Mouse (Mus musculus) cortical plate, adult 2 months (tissue): Measurements from ENCODE around the gene Zfp37. TPM values are rescaled to one million over a fixed set of nuclear protein-coding genes. Genes with fewer than 3 reads are reported as not detected.
"Not testable (repeated sequence)": the region's sequence is repeated elsewhere in the genome, so short reads cannot be mapped to it uniquely, and the experiment has no call there.

ENCODE experiments used
- H3K27ac ChIP-seq: fragments of 200-500 bp; 2 replicates; pipeline ENCODE4 v1.5.1; 2012; ENCODE audit warnings: low read length, control low read depth, inconsistent platforms; ENCODE audit not compliant: insufficient read depth
- H3K4me1 ChIP-seq: fragments of 200-500 bp; 2 replicates; pipeline ENCODE4 v1.6.1; 2011; ENCODE audit warnings: low read length; ENCODE audit not compliant: control insufficient read depth, insufficient read depth
- H3K4me3 ChIP-seq: fragments of 200-500 bp; 2 replicates; pipeline ENCODE4 v1.5.1; 2011; ENCODE audit warnings: mild to moderate bottlenecking, low read length, control low read depth; ENCODE audit not compliant: insufficient read depth
- CTCF ChIP-seq: fragments of 200-500 bp; IDR thresholded peaks from 2 replicates; pipeline ENCODE4 v1.5.1; 2011; ENCODE audit warnings: mild to moderate bottlenecking, control low read depth, low read length; ENCODE audit not compliant: insufficient read depth; ENCODE audit errors: extremely low read depth
- POLR2A ChIP-seq: fragments of 200-500 bp; IDR thresholded peaks from 2 replicates; pipeline ENCODE4 v1.6.1; 2011; ENCODE audit warnings: mild to moderate bottlenecking, low read length, control low read depth; ENCODE audit not compliant: insufficient read depth; ENCODE audit errors: extremely low read depth
- polyA plus RNA-seq: library from polyadenylated mRNA; depleted of rRNA; stranded (reverse); fragments of >200 nt; gene quantifications from 2 replicates; pipeline ENCODE4 v1.2.3, GENCODE M21; 2012; rRNA removed

Gene Zfp37
- polyA plus RNA-seq: 10.1 and 11.2 TPM in 2 replicates

DNA sequence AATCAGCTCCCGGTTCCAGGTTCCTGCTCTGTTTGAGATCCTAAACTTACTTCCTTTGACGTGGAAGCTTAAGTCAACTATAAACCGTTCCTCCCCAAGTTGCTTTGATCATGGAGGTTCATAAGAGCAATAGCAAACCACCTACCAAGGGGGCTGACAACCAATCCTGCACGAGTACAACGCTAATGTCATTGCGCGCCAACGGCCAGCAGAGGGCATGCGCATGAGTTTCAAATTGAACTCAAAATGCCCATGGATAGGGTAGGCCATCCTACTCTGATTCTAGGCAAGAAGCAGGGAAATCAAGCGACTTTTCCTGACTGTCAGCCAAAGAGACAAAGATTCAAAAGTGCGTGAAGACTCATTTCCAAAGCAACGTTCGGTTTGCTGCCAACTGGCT, at the start of gene Zfp37:
Gene Zfp37 (minus strand): TSS at position 279 of the 400 bp plus-strand sequence.
- TF ChIP-seq POLR2A: no peak
- TF ChIP-seq CTCF: no peak
- Histone ChIP-seq H3K4me1 (no peaks in the 10 kb centered on the region), H3K27ac (no peak within 1 kb of the TSS; the same call in 1 of the 2 replicates), H3K4me3 (no peak within 1 kb of the TSS)

DNA sequence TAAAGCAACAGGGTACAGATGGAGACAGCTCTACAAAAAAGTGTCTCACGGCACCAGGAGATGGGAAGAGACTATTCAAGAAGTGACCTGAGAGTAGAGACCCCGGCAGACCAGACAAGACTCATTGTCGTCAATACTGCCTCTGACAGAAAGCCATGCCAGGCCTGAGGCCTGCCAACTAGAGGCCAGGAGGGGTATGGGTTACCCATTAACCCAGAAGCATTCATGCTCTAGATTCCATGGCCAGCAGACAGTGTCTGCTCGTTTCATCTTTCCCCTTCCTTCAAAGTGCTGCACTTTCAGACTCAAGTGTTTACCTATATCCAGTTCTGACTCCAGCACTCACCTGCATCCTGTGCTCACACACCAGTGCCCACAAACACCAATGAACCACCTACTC, 47.2 kb upstream of the Zfp37 start:
- no peak for TF ChIP-seq POLR2A
- TF ChIP-seq CTCF: no peak

DNA sequence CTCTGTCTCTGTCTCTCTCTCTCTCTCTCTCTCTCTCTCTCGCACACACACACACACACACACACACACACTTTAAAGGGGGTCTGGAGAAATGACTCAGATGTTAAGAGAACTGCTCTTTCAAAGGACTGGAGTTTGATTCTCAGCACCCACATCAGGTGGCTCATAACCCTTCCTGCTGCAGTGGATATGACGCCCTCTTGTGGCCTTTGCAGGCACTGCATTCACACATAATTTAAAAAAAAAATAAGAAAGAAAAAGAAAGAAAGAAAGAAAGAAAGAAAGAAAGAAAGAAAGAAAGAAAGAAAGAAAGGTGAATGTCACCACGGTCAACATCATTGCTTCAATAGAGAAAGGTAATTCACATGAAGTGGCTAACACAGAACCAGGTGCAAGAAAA, 46.4 kb upstream of the Zfp37 start:
- Histone ChIP-seq H3K4me1 (no peaks in the 10 kb centered on the region), H3K4me3 (no peak overlapping the region), H3K27ac (no peak overlapping the region)
- TF ChIP-seq POLR2A: no peak

More for the DNA sequence above, 47.2 kb upstream of the Zfp37 start:
- no peak overlapping the region for H3K4me3 ChIP-seq
- H3K27ac ChIP-seq: no peak overlapping the region
- no peaks in the 10 kb centered on the region for H3K4me1 ChIP-seq

DNA sequence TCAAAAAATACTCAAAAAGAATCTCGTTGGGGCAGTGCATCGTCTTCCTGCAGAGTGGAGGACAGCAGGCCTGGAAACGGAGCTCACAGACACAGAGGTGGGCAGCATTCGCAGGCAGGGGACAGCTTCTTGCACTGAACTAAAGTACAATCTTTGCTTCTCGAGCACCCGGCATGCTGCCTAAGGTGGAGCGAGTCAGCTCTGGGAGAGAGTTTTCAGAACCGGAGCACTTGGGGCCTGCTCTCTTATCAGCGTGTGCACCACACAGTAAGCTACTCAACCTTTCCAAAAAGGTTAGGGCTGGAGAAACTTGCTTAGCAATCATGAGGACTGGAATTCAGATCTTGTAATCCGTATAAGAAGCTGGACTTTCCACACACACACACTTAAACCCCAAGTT, 45.8 kb upstream of the Zfp37 start:
- no peaks in the 10 kb centered on the region for H3K4me1 ChIP-seq
- no peak overlapping the region for H3K4me3 ChIP-seq
- H3K27ac ChIP-seq: no peak overlapping the region
- no peak for TF ChIP-seq POLR2A
- no peak for TF ChIP-seq CTCF

DNA sequence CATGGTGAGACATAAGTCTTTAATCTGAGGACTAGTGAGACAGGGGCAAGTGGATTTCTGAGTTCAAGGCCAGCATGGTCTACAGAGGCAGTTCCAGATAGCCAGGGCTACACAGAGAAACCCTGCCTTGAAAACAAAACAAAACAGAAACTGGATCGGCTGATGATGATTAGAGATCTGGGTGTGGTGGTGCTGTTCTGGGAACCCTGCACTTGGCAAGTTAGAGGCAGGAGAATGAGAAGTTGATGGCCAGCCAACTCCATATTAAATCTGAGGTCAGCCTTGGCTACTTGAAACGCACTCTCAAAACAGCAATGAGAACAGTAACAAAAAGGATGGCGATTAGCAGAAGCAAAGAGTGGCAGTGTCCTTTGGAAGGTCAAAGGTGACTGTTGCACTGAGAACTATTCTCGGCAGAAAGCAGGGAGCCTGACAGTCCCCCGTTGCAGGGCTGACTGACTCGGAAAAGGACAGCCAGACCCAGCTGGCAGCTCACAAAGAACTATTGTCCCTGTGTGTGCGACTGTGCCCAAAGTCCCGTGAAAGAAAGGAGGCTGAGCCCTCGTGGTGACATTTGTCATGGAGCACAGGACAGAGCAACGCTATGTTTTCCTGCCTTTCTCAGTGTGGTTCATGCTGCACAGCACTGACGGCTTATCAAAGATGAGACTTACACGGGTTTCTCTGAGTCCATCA, 44.1 kb upstream of the Zfp37 start:
- H3K4me3 ChIP-seq: no peak overlapping the region
- no peaks in the 10 kb centered on the region for H3K4me1 ChIP-seq
- TF ChIP-seq POLR2A (no peak), CTCF (no peak)
- H3K27ac ChIP-seq: 0 out of 2 replicates have a peak overlapping the region, but pooled peaks have one; percentile 30

DNA sequence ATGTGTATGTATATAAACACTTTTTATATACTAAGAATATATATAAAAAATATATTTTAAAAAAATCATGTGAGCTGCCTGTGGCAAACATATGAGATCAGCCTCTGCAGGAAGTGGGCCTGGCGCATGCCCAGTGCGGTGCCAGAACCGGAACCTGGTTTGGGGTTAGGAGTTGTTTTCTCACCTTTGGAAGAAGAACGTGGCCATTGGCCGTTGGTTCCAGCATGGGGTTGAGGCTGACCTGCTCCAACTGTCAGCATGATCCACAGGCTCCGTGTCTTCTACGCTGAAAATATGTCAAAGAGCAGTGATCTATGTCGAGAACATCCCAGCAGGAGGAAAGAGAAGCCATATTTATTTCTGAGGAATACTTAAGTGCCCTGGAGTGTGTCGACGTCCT, 43.1 kb upstream of the Zfp37 start:
- Histone ChIP-seq H3K4me3 (no peak overlapping the region), H3K27ac (no peak overlapping the region), H3K4me1 (no peaks in the 10 kb centered on the region)
- TF ChIP-seq POLR2A: no peak
- TF ChIP-seq CTCF: no peak

DNA sequence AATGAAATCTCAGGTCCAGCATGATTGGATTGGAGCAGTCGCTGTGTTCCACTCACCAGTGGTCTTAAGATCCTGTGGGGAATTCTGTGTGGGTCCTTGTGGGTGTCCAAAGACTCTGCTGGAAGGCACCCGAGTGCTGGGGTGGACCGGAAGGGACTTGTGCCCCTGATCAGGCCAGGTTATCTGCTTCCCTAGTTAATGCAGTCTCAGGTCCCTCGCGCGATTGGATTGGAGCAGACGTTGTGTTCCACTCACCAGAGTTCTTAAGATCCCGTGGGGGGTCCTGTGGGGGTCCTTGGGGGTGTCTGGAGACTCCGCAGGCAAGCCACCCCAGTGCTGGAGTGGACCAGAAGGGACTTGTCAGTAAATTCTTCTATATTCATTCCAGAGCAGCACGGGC, 41.8 kb upstream of the Zfp37 start:
- H3K4me3 ChIP-seq: no peak overlapping the region
- no peak overlapping the region for H3K27ac ChIP-seq
- TF ChIP-seq POLR2A (no peak), CTCF (no peak)
- H3K4me1 ChIP-seq: no peaks in the 10 kb centered on the region

DNA sequence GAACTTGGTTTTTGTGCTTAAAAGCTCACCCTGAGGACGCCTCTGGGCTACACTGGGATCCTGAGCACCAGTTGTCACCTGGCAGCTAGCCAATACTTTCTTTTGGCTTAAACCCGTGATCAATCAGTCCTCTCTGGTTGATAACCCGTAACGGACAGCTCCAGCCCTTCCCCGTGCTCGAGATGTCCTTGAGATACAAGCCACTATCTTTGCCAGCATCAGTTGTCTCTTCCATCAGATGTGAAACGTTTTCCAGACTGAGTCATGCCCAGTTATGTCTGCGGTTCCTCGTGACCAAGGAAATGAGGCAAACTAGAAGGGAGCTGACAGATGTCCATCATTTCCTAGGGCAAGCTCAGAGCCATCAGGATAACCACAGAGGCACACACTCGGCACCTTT, 36.3 kb upstream of the Zfp37 start:
- H3K4me1 ChIP-seq: peaks cover 3% of the 10 kb centered on the region
- H3K4me3 ChIP-seq: no peak overlapping the region
- no peak overlapping the region for H3K27ac ChIP-seq
- no peak for TF ChIP-seq CTCF
- TF ChIP-seq POLR2A: no peak

DNA sequence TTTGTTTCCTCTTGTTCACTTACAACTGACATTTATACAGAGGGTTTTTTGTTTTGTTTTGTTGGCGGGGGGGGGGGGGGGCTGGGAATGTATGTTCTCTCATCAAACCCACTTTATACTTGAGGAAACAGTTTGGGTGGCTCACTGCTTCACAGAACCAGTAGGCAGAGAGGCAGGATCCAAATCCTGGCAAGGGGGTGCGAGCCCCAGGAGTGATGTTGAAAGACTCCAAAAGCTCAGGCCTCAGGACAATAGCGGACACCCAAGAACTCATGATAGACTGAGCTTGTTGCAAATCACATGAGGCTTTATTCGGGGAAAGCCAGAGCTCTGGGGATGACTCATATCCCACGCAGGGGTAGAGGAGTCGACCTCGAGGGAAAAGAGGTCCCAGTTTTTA, 35.2 kb upstream of the Zfp37 start:
- H3K4me3 ChIP-seq, H3K4me1 ChIP-seq: not testable (repeated sequence)

DNA sequence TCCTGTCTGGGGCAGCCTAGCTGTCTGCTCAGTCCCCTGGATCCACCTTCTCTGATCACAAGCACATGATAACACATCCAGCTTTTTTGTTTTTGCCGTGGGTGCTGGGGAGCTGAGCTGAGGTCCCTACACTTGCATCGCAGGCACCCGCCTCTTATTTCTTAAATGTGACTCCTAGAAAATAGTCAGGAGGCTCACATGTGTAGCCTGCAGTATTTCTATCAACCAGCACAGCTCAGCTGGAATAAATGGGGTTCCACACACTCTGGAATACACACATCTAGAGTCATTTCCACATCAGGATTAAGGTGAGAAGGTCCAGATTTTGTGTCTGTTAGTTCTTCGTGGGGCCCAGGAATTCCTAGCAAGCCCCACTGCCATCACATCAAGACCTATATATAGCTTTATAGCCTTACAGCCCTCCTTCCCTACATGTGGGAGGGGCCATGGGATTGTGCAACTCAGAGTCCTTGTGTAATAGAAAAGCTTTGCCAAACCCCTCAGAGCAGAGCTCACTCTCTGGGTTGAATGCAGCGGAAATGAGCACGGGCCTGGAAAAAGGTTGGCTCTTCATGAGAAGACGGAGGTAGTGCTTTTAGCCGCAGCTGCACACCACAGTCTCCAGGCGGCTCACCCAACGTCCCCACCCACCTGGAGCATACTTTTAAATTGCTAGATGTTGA, 34.4 kb upstream of the Zfp37 start:
- no peak for TF ChIP-seq POLR2A
- no peak for TF ChIP-seq CTCF
- Histone ChIP-seq H3K27ac (no peak overlapping the region), H3K4me1 (peaks cover 3% of the 10 kb centered on the region), H3K4me3 (no peak overlapping the region)

More for the DNA sequence above, 35.2 kb upstream of the Zfp37 start:
- not testable (repeated sequence) for H3K27ac ChIP-seq
